Mouse (Mus musculus): ENCODE data around the gene Ackr3.

Ackr3 gene

DNA sequence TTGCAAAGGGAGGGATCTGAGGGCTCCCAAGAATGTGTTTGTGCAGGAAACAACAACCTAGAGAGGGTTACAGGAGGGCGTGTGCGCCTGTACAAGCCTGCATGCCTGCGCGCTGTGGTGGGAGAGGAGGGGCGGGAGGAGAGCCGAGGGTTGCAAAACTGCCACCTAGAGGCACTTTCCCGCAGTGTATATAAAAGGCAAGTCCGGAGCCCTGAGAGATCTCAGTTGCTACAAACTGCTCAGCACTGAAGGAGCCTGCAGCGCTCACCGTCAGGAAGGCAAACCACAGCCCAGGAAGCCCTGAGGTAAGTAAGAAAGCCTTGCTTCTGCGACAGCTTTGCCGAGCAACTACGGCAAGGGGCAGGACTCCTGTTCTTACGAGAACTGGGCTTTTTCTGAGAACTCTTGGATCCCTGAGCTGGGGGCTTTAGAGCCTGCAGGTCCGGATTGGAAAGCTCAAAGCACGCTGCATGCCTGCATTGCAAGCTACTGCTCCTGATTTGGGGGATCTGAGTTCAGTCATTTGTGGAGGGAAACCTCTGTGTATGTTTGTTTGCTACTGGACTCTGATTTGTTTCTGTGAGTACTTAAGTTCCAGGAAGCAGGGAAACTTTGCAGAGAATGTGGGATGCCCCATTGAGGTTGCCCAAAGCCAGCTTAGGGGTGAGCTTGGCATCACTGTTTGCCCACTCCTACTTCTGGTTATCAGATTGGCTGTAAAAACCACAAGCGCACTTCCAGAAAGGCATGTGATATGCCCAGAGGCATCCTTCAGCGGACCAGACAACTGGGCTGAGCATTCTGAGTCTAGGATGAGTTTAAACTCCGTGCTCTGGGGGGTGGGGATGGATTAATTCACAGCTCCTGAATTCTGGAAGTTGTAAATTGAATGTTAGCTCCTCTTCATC, at the start of gene Ackr3:
Gene Ackr3 (plus strand): TSS at position 198 of the 908 bp plus-strand sequence.
- DNase-seq: peak; percentile 72

DNA sequence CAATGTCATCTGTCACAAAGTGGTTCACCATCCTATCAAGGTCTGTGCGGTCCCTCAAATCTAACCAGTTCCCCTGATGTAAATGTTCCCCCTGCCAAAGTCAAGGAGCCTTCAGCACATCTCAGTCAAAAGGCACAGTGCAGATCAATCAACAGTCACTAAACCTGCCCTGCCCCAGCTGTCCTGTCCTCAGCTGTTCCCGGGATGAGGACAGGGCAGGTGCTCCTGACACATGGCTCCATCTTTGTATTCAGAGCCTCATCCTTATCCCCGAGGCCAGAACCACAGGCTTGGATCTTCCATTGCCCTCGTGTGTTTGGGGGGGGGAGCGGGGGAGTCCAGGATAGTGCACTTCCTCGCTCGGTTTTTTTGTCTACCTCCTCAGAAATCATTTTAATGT, 47.2 kb upstream of the Ackr3 start:
- DNase-seq: no peak

DNA sequence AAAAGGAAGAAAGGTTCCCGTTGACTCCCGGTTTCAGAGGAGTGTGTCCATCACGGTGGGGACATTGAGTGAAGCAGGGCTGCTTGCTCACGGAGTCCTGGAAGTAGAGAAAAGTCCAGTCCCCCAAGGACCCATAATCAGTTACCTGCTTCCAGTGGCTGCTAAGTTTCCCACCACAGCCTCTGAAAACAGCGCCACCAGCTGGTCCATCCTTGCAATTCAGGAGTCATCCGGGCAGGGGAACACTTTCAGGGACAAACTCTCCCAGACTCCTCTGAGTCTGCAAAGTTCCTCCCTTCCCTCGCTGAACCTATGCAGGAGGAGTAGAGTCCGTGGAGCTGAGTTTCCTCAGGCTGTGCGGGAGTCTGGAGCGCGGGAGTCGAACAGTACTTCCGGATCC, 43.9 kb upstream of the Ackr3 start:
- DNase-seq: no peak

DNA sequence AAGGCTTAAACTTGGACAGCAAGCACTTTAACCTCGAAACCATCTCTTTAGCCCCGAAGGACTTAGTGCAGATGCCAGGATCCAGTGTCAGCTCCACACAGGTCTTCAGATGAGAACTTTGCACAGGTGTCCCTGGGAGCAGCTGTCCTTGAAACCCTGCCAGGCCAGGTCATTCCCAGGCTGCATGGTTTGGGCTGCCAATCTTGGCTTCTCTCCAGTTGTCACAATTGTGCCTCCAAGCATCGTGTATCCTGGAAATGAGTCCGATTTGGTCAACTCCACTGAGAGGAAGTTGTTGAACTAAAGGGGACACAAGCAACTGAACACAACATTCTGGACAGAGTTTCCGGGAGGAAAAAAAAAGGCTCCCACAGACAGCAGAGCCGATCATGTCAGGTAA, 42.2 kb upstream of the Ackr3 start:
- no peak for DNase-seq

DNA sequence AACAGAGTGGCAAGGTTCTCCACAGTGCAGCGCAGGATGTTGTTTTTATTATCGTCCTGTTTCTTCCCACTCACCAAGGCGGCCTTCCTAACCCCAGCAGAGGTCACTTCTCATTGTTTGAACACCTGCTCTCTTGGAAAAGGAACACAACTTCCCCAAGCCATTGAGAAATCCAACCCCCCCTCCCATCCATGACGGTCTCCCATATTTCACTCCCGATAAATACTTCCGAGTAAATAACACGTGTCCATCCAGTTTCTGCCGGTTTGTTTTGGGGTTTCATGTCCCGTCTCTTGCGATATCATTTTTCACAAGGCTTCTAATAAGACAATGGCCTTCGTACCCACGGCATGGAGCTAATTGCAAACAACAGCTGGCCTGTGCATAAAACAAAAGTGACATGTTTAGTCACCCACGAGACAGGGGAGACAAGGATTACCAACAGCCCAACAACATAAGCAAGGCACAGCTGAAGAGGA, 41.4 kb upstream of the Ackr3 start:
- no peak for DNase-seq

DNA sequence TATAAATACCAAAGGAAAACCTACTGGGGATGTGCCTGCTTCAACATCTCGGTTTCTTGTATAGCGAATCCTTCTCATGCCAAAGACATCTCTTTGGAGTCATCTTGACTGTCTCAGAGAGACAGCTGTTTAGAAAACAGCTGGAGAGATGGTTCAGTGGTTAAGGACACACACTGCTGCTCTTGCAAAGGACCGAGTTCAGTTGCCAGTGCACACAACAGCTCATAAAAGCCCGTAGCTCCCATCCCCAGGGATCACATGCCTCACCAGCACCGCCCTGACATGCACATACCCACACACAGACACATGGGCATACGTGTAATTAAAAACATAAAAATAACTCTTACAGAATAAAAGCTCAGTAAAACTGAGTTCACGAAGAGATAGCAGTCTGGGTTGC, 40.6 kb upstream of the Ackr3 start:
- DNase-seq: no peak

DNA sequence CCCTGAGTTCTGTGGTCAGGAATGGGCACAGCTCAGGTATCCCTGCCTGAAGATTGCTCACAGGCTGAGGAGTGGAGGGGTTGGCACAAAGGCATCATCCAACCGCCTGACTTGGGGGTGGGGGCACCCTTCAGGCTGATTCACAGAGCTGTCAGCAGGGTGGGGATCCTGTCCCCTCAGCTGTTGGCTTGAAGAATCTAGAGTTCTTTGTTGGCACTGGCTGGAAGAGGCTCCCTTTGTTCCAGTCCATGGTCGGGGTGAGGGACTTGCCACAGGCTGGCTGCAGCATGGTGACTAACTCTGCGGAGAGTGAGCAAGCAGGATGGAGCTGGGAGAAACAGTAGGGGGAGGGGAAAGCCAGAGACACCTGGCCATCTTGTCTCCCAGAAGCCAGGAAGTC, 39.5 kb upstream of the Ackr3 start:
- DNase-seq: no peak

DNA sequence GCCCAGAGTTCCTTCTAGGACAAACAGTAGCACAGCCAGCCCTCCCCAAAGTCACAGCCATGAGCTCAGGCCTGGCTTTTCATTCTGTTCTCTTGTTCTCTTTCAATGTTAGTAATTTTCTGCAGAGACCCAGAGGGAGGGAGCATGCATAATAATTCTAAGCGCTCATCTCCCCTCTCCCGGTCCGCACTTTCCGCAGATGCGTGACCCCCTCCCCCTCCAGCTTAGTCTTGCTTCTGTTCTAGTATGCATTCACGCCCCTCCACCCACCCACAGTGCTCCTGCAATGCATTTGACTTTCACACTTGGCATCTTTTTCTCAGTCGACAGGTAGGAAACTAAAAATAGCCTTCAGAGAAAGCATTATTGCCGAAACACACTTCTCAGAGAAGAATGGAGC, 29.4 kb upstream of the Ackr3 start:
- DNase-seq: no peak

DNA sequence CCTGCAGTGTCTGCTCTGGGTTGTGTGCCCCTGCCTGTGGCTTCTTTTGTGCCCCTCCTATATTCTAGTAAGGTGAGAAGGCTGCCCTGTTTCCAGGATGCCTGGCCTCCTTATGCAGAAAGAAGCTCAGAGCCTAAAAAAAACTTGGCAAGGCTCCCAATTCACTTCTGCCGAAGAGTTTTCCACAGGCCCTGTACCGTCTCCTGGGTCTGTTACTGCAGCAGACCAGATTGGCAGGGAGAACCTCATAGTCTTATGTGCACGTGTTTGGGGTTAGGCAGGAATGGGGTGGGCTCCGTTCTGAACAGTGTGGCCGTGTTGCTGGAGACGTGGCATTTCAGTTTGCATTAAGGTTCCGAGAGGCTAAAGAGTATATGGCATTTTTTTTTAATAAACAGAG, 27.6 kb upstream of the Ackr3 start:
- DNase-seq: no peak

DNA sequence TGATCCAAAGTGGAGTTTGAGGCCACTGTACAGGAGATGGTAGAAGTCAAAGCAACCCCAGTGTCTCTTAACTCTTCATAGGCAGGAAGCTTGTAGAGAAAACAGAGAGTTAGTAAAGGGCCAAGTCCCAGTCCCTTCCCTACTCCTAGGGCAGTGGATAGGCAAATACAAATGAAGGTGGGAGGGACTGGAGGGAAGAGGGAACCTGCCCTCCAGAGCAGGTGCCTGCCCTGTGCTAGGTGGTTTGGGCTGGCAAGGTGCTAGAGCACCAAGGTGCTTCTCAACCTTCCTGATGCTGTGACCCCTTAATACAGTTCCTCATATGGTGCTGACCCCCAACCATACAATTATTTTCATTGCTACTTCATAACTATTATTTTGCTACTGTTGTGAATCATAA, 26.2 kb upstream of the Ackr3 start:
- no peak for DNase-seq

DNA sequence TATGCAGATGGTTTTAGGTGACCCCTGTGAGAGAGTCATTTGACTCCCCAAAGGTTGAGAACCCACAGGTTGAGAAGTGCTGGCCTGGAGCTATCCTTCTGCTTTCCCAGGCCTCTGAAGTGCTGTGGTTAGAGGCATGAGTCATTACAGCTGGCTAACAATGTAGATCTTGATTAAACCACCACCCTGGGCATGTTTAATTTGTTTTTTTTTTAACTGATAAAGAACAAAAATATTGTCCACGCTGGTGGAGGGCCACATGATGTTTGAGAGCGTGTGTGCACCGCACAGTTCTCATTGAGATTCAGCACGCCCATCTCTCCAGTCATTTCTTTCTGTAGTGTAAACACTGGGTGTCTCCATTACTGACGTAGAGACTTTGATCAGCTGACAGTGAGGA, 25.8 kb upstream of the Ackr3 start:
- no peak for DNase-seq

DNA sequence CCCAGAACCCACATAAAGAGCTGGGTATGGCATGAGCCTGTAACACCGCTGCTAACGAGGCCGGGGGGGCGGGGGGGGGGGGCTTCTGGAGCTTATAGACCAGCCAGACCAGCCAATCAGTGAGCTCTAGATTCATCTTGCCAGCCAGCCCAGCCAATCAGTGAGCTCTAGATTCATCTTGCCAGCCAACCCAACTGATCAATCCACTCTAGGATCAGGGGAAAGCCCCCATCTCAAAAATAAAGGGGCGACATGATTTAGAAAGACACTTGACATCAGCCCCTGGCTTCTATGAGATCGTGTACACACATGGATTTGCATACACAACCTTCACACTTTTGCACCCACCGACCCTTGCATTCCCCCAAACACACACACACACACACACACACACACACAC, 23.3 kb upstream of the Ackr3 start:
- no peak for DNase-seq

DNA sequence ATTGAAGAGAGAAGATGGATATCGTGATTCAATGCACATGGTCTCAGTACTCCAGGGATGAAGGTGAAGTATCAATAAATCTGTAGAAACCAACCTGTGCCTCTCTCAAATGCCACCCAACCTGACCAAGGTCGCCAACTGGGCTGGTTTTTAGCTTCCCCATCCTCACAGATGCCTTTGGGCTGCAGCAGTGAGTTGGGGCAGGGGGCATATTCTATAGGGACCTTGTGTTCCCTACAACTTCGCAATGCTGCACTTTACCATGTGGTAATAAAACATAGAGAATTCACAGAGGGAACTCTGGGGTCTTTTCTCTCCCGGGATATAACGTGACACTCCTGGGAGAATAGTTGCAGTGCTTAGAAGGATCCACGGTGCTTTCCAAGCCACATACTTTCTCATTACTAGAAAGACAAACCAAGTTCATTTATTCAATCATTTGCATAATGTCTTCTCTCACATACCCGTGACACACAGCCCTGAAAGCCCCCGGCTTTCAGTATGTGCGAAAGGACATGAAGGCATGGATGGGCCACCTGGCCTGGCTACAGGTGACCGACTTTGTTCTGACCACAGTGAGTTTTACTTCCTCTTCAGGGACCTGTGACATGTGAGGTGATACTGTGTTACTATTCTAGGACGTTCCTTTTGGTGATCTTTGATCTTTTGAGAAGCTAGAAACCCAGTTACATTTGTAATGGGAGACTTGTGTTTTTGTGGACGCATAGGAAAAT, 22.6 kb upstream of the Ackr3 start:
- DNase-seq: no peak

DNA sequence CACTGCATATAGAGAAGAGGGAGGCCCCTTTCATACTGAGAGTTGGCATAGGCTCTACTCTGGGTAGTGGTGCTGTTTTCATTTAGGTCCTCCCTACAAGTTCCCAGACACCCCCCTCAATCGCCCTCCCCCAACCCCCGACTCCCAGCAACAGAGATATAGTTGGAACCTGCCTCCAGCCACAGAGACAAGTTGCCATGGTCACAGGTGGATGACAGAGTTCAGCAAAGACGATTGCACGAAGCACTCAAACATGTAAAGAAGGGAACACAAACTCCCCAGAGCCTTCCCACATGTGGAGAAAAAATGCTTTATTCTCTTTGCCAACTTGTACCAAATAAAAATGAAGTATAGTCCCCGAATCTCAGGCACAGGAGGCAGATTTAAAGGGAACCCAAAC, 21.3 kb upstream of the Ackr3 start:
- DNase-seq: no peak

DNA sequence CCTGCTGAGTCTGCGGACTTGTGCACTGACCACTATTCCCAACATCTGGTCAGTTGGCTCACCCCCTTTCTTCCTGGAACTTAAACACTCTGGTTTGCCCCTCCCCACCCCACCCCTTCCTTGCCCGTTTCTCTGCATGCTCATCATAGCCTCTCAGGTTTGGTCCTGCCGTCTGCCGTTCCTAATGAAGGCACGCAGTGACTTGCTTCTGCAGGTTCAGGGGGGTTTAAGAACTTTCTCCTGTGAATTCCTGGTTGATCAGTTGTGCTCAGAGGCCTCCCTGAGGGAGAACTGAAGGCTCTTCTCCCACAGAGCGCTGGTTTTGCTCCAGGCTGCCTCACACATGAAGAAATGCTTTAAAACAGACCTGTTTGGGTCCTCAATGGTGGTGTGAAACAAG, 20.2 kb upstream of the Ackr3 start:
- DNase-seq: no peak

DNA sequence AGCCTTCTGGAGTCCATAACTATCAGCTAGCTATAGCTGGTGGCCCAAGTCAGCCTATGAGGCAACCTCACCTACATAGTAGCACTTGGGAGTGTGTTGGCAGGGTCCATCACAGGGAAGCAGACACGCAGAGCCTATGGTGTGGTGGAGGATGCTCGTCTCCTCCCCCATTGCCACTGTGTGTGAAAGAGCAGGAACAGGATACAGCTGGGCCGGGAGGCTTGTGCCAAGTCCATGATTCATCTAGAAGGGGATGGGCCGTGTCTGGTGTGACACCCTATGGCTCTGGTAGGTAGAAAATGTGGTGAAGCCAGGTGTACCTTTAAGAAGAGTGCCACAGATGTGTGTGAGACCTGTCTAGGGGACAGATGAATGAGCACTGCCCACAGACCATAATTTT, 17.6 kb upstream of the Ackr3 start:
- DNase-seq: no peak

DNA sequence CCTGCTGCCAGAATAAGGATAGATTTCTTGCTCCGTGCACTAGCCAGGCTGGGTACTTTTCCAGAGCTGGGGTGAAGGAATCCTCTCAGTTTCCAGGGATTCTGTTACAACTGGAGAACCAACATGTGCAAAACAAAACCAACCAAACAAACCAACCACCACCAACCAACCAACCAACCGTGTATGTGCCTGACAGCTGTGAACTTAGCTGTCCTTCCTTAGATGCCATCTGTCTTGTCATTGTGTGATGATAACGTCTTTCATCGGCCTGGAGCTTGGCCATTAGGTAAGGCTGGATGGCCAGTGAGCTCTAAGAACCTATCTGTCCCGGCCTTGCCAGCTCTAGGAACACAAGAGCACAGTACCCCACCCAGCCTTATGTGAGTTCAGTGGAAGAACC, 16.9 kb upstream of the Ackr3 start:
- no peak for DNase-seq

DNA sequence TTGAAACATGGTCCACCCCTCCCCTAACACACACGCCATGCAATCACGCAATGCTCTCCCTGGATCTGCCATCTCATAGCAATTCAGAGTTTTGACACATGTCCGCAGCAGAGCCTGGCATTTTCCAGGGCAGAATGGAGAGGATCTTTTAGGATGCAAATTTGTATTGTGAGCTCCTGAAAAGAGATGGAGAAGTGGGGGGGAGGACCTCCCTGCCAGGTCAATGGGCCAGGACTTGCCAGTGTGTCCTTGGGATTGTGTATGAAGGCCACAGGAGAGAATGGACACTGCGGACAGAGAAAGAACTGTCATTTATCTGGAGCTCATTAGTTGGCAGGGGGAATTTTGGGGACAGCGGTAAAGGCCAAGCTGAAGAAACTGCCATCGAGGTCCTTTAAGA, 14.7 kb upstream of the Ackr3 start:
- DNase-seq: no peak

DNA sequence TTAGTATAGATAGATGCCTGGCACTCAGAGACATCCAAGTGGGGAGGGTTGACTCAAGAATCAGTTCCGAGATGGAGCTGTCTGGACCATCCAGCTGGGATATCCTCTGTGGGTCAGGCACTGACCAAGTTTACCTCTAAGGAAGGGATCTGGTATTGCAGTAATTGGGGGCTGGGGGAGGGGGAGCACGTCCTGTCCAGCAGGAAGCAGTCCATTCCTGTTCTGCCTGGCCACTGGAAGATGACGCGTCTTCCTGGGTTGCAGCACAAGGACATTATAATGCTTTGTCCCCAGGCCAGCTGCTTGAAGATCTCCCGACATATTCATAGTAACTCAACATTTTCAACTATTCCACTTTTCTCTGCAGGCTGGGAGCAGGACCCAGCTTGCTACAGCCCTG, 2.5 kb upstream of the Ackr3 start:
- DNase-seq: no peak

DNA sequence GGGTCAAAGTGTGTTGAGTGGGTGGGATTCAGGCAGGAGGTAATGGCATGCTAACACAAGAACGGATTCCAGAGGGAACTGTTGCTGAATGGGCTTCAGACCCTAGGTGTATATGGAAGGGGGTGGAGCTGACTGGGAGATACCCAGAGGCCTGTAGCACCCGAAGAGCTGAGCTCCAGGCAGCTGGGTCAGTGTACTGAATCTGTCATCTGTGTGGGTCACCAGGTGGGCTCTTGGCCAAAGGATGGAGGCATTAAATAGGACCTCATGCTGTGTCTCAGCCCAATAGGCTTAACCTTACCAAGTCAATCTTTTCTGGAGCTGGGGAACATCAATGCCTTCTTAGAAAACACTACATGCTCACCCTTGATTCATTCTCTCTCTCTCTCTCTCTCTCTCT, 2.1 kb upstream of the Ackr3 start:
- no peak for DNase-seq

DNA sequence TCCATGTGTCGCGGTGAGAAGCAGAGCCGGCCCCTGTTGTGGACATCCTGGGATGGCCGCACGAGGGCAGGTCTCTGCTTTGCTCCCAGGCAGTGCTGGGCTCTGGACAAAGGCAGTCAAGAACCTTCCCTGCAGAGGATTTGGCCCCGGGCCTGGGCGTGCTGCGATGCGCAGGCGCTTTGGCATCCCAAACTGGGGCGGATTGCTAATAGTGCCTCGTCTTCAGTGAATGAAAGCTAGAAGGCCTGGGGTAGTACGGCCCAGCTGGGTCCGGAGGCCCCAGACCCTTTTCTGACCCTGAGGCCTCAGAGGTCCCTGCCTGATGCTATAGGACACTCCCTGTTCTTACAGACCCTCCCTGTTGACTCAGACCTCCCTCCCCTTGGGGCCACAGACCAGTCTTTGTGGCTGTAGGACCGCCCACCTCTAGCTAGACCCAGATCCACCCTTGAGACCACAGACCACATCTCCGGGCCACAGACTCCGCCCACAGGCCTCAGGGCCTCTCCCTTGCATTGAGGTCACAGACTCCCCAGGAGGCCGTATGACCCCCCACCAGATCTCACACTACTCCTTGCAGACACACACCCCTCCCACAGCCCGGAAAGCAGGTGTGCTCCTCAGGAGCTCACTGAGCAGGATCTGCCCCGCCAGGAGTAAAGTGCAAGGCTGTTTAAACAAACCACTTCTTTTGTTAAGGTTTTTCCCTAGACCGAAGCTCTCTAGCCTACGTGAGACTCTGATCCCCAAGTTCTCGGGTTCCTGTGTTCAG, 1.4 kb upstream of the Ackr3 start:
- peak; percentile 47 for DNase-seq

DNA sequence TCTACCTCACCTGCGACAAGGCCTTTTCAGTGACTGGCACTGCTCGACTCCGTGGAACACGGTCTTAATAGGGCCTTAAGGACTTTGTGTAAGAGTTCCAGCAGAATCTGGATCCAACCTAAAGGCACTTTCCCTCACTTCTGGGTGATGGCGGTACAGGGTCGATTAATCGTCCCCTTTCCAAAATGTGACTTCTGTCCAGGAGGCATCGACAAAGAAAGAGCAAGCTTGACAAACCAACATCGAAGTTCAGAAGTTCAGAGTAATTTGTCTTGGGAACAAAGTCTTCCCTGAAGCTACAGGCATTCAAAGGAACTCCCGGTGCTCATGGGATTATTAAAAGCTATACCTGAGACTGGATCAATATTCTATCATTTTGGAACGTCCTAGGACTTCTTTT, 439 bp upstream of the Ackr3 start:
- no peak for DNase-seq

DNA sequence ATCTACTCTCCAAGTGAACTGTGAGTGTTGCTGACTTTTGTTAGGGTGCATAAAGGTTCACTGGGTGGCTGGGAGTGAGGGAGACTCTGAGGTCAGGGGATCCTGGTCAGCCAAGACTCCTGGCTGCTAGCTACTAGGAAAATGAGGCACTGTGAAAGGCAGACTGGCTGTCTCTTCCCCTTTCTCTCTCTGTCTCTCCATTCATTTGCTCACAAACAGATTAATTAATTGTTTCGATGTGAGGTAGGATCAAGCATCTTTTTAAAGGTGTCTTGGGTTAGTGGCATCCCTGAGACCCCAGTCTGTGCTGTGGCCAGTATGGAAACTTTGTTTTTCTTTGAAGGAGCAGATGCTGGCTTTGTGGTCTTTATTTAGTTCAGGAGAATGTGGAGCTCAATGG, 1.0 kb downstream of the Ackr3 start:
- no peak for DNase-seq

DNA sequence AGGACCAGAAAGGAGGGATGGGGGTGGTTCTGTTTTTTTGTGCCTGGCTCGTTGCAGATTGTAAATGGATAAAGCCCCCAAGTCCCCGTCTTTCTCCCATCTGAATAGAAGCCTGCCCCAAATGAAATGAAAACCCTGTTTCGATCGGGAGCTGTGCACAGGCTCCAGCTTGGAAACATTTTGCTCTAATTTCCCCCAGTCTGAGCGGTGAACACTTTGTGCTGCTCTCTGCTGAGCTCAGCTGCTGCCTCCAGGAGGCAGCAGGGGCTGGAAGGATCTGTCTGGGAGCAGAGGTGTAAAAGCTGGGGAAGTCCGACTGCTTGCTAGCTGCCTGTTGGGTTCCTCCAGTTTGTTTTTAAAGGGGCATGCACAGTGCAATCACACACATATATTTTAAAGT, 1.4 kb downstream of the Ackr3 start:
- peak; percentile 52 for DNase-seq

All from liver (tissue).